Mouse (Mus musculus) CH12.LX (cell line): ENCODE results near the gene Pitpnm2. TPM values are rescaled to one million over a fixed set of nuclear protein-coding genes. Genes with fewer than 3 reads are reported as not detected.

Source experiments
- DNase-seq: peaks from one replicate; pipeline ENCODE4 v3.0.0-alpha.2; 2013; ENCODE audit errors: extremely low read depth
- H3K27ac ChIP-seq: 2 replicates; pipeline ENCODE4 v1.5.1; 2012; ENCODE audit warnings: low read depth, mild to moderate bottlenecking, control low read depth, moderate library complexity; ENCODE audit not compliant: insufficient read depth
- H3K27me3 ChIP-seq: replicated peaks from 2 replicates; pipeline ENCODE3; 2012; ENCODE audit warnings: inconsistent platforms
- H3K36me3 ChIP-seq, 2 experiments: replicated peaks in 1 of 2; 2 replicates each; pipeline versions ENCODE3 to v1.6.1; 2012; ENCODE audit warnings: inconsistent platforms in 1 of 2, low read length in 1 of 2, mild to moderate bottlenecking in 1 of 2, mixed read lengths in 1 of 2, moderate library complexity in 1 of 2; ENCODE audit not compliant: control insufficient read depth in 1 of 2, insufficient read depth in 1 of 2
- H3K4me1 ChIP-seq, 2 experiments: 2 replicates each; pipeline ENCODE4 v1.6.1; 2012; ENCODE audit warnings: inconsistent platforms in 1 of 2, moderate library complexity in 1 of 2; ENCODE audit not compliant: insufficient read depth in 2 of 2, control insufficient read depth in 1 of 2
- H3K4me2 ChIP-seq: 2 replicates; pipeline ENCODE4 v1.6.1; 2012; ENCODE audit warnings: low read depth, mild to moderate bottlenecking, control low read depth; ENCODE audit not compliant: poor library complexity, insufficient read depth, severe bottlenecking
- H3K4me3 ChIP-seq, 3 experiments: fragments of 150-350 bp in 1 of 3; sonication (generic) in 1 of 3; replicated peaks in 1 of 3; 2 replicates each; pipeline versions ENCODE3 to v1.5.1; 2011 to 2012; ENCODE audit warnings: low read depth in 2 of 3, low read length in 2 of 3, mild to moderate bottlenecking in 2 of 3, moderate library complexity in 2 of 3, control low read depth in 1 of 3, improper control_type of control experiment in 1 of 3, inconsistent platforms in 1 of 3, mixed read lengths in 1 of 3; ENCODE audit not compliant: poor library complexity in 1 of 3
- H3K79me2 ChIP-seq: replicated peaks from 2 replicates; pipeline ENCODE4 v1.6.1; 2012; ENCODE audit warnings: mild to moderate bottlenecking, moderate library complexity; ENCODE audit not compliant: control insufficient read depth, poor library complexity, insufficient read depth, severe bottlenecking; ENCODE audit errors: extremely low read depth
- H3K9ac ChIP-seq: 2 replicates; pipeline ENCODE4 v1.6.1; 2012; ENCODE audit warnings: low read depth, mild to moderate bottlenecking, control low read depth, moderate library complexity; ENCODE audit not compliant: insufficient read depth
- H3K9me3 ChIP-seq: replicated peaks from 2 replicates; pipeline ENCODE3; 2012; ENCODE audit warnings: low read length, inconsistent platforms, mixed read lengths
- BHLHE40 ChIP-seq: IDR thresholded peaks from 2 replicates; pipeline ENCODE4 v1.6.1; 2011; ENCODE audit warnings: mild to moderate bottlenecking, low read depth, low read length, improper control_type of control experiment
- CHD1 ChIP-seq: IDR thresholded peaks from 2 replicates; pipeline ENCODE4 v1.6.1; 2012; ENCODE audit warnings: low read depth, low read length, improper control_type of control experiment, inconsistent platforms
- CHD2 ChIP-seq: IDR thresholded peaks from 2 replicates; pipeline ENCODE4 v1.6.1; 2011; ENCODE audit warnings: low read length, improper control_type of control experiment
- ELF1 ChIP-seq: IDR thresholded peaks from 2 replicates; pipeline ENCODE4 v1.6.1; 2014; ENCODE audit warnings: low read depth, mild to moderate bottlenecking, inconsistent platforms, low read length, improper control_type of control experiment
- EP300 ChIP-seq: IDR thresholded peaks from 2 replicates; pipeline ENCODE4 v1.6.1; 2011; ENCODE audit warnings: low read length, improper control_type of control experiment
- ETS1 ChIP-seq: conservative IDR thresholded peaks from 2 replicates; pipeline ENCODE4 v1.6.1; 2012; ENCODE audit warnings: low read depth, mild to moderate bottlenecking, inconsistent platforms, low read length, improper control_type of control experiment, moderate library complexity
- GABPA ChIP-seq: IDR thresholded peaks from 2 replicates; pipeline ENCODE4 v1.6.1; 2012; ENCODE audit warnings: low read depth, low read length, improper control_type of control experiment, inconsistent platforms; ENCODE audit not compliant: insufficient replicate concordance
- IRF4 ChIP-seq: IDR thresholded peaks from 2 replicates; pipeline ENCODE4 v1.6.1; 2014; ENCODE audit warnings: low read depth, mild to moderate bottlenecking, inconsistent platforms, low read length, improper control_type of control experiment
- JUN ChIP-seq: IDR thresholded peaks from 2 replicates; pipeline ENCODE4 v1.6.1; 2011; ENCODE audit warnings: low read depth, mild to moderate bottlenecking, low read length, improper control_type of control experiment, moderate library complexity; ENCODE audit not compliant: insufficient read depth
- JUND ChIP-seq: conservative IDR thresholded peaks from 2 replicates; pipeline ENCODE4 v1.6.1; 2011; ENCODE audit warnings: low read depth, low read length, improper control_type of control experiment
- KAT2A ChIP-seq: IDR thresholded peaks from 2 replicates; pipeline ENCODE4 v1.6.1; 2012; ENCODE audit warnings: low read length, improper control_type of control experiment, inconsistent platforms; ENCODE audit not compliant: insufficient replicate concordance
- NELFE ChIP-seq: IDR thresholded peaks from 2 replicates; pipeline ENCODE4 v1.6.1; 2011; ENCODE audit warnings: low read depth, low read length, improper control_type of control experiment
- POLR2A ChIP-seq: IDR thresholded peaks from 2 replicates; pipeline ENCODE4 v1.6.1; 2011; ENCODE audit warnings: low read depth, mild to moderate bottlenecking, improper control_type of control experiment, low read length
- POLR2AphosphoS2 ChIP-seq: IDR thresholded peaks from 2 replicates; pipeline ENCODE4 v1.6.1; 2011; ENCODE audit warnings: low read depth, low read length, improper control_type of control experiment
- RAD21 ChIP-seq: IDR thresholded peaks from 2 replicates; pipeline ENCODE4 v1.6.1; 2011; ENCODE audit warnings: low read depth, mild to moderate bottlenecking, low read length, improper control_type of control experiment, moderate library complexity
- SIN3A ChIP-seq: IDR thresholded peaks from 2 replicates; pipeline ENCODE4 v1.6.1; 2012; ENCODE audit warnings: low read length, improper control_type of control experiment, inconsistent platforms
- SMC3 ChIP-seq: IDR thresholded peaks from 2 replicates; pipeline ENCODE4 v1.6.1; 2011; ENCODE audit warnings: low read depth, low read length, improper control_type of control experiment
- UBTF ChIP-seq: IDR thresholded peaks from 2 replicates; pipeline ENCODE4 v1.6.1; 2012; ENCODE audit warnings: low read depth, mild to moderate bottlenecking, inconsistent platforms, low read length, improper control_type of control experiment, moderate library complexity
- USF1 ChIP-seq: IDR thresholded peaks from 2 replicates; pipeline ENCODE4 v1.6.1; 2014; ENCODE audit warnings: low read depth, mild to moderate bottlenecking, inconsistent platforms, low read length, improper control_type of control experiment
- USF2 ChIP-seq: conservative IDR thresholded peaks from 2 replicates; pipeline ENCODE4 v1.6.1; 2011; ENCODE audit warnings: low read depth, low read length, improper control_type of control experiment
- ZKSCAN1 ChIP-seq: IDR thresholded peaks from 2 replicates; pipeline ENCODE4 v1.6.1; 2012; ENCODE audit warnings: low read depth, inconsistent platforms, low read length, improper control_type of control experiment, borderline replicate concordance
- dilution Hi-C: fragments of 300-500 bp; cut with MboI; formaldehyde crosslinking; loops from 2 replicates; pipeline ENCODE4 v1.14.3; 2020; ENCODE audit warnings: low sequenced_read_pairs; ENCODE audit not compliant: extremely low pct_unique_long_range_greater_than_20kb, extremely low pct_ligation_motif_present
- in situ Hi-C: fragments of 300-500 bp; cut with MboI; formaldehyde crosslinking; loops from 3 replicates; pipeline ENCODE4 v1.14.3; 2019; ENCODE audit warnings: low sequenced_read_pairs, low pct_ligation_motif_present, low pct_unique_long_range_greater_than_20kb, mixed read lengths
- polyA plus RNA-seq: library from polyadenylated mRNA; unstranded; fragments of >175 nt; gene quantifications from 2 replicates; pipeline ENCODE4 v1.2.1, GENCODE M21; 2012; ENCODE audit warnings: low read depth; ENCODE audit not compliant: insufficient read length
- total RNA-seq, 2 experiments: library from RNA; depleted of rRNA; stranded (reverse); fragments of 300-350 nt in 1 of 2; fragments of >200 nt in 1 of 2; gene quantifications; 2 replicates each; pipeline ENCODE4 v1.2.3; 2012 to 2014

Pitpnm2 gene
- total and polyA plus RNA-seq, 3 experiments = 1.0 to 11.9 (median 5.3) TPM

- no peak overlapping the region for H3K4me3 ChIP-seq
- in situ Hi-C loops (no loop called here), dilution Hi-C loops (no loop called here)
- TF ChIP-seq USF1 (no peak), KAT2A (no peak), IRF4 (no peak), JUND (no peak), EP300 (no peak), RAD21 (no peak), NELFE (no peak), SMC3 (no peak), POLR2A (no peak), JUN (no peak), CHD1 (no peak), ETS1 (no peak), BHLHE40 (no peak), UBTF (no peak), ZKSCAN1 (no peak), SIN3A (no peak), GABPA (no peak), ELF1 (no peak), USF2 (no peak), CHD2 (no peak)
- peaks cover 2 to 13% of the 10 kb centered on the region in 2 experiments; a peak in 2 of 4 replicates for H3K4me1 ChIP-seq
- H3K4me2 ChIP-seq = no peak overlapping the region
- H3K79me2 ChIP-seq = no peaks in the 10 kb centered on the region
- DNase-seq = no peak
- no peaks in the 10 kb centered on the region for H3K9me3 ChIP-seq
- no peak overlapping the region for H3K27ac ChIP-seq
- H3K36me3 ChIP-seq = peaks cover 0 to 34% of the 10 kb centered on the region in 2 experiments
- H3K27me3 ChIP-seq = no peaks in the 10 kb centered on the region
- H3K9ac ChIP-seq = no peak overlapping the region
Observed at GRCm38 (mm10) chr5:124208030-124208429, 41.5 kb downstream of the Pitpnm2 start.

GRCm38 (mm10) chr5:124206481-124207038 lies 43.0 kb downstream of the Pitpnm2 start:
- in situ Hi-C loops = no loop called here
- no peaks in the 10 kb centered on the region for H3K9me3 ChIP-seq
- peaks cover 2 to 11% of the 10 kb centered on the region in 2 experiments; a peak in 2 of 4 replicates for H3K4me1 ChIP-seq
- no peaks in the 10 kb centered on the region for H3K27me3 ChIP-seq
- no peak for TF ChIP-seq POLR2AphosphoS2
- dilution Hi-C loops = no loop called here
- DNase-seq = no peak
- peaks cover 0 to 39% of the 10 kb centered on the region in 2 experiments for H3K36me3 ChIP-seq
- H3K9ac ChIP-seq = no peak overlapping the region
- no peak overlapping the region for H3K4me2 ChIP-seq
- no peaks in the 10 kb centered on the region for H3K79me2 ChIP-seq
- no peak overlapping the region for H3K27ac ChIP-seq
- no peak overlapping the region for H3K4me3 ChIP-seq
